Mouse (Mus musculus) kidney, postnatal 0 days (tissue): ENCODE measurements around the gene Gdpd4. TPM values are rescaled to one million over a fixed set of nuclear protein-coding genes. Genes with fewer than 3 reads are reported as not detected.

Source experiments
- ATAC-seq: fragments of 200-750 bp; cut with Nextera tagmentation; replicated peaks from 2 replicates; pipeline ENCODE4 v1.8.0; 2017; ENCODE audit warnings: low read depth, moderate number of reproducible peaks, moderate TSS enrichment, moderate library complexity; ENCODE audit not compliant: low FRiP score
- DNase-seq: peaks from one replicate; pipeline ENCODE4 v3.0.0-alpha.2; 2016; ENCODE audit warnings: low spot score
- H3K27ac ChIP-seq: fragments of 300-500 bp; sonication (generic); 2 replicates; pipeline ENCODE4 v1.5.1; 2014; ENCODE audit warnings: mild to moderate bottlenecking
- H3K27me3 ChIP-seq: fragments of 300-500 bp; sonication (generic); 2 replicates; pipeline ENCODE4 v1.6.1; 2014; ENCODE audit warnings: low read length, mixed read lengths; ENCODE audit not compliant: insufficient read depth
- H3K36me3 ChIP-seq: fragments of 300-500 bp; sonication (generic); 2 replicates; pipeline ENCODE4 v1.6.1; 2014; ENCODE audit warnings: low read length, mixed read lengths; ENCODE audit not compliant: insufficient read depth
- H3K4me1 ChIP-seq: fragments of 300-500 bp; sonication (generic); replicated peaks from 2 replicates; pipeline ENCODE4 v1.6.1; 2014; ENCODE audit warnings: antibody characterized with exemption, low read length, mixed read lengths; ENCODE audit not compliant: insufficient read depth
- H3K4me2 ChIP-seq: fragments of 300-500 bp; sonication (generic); 2 replicates; pipeline ENCODE4 v1.6.1; 2014; ENCODE audit warnings: mild to moderate bottlenecking, low read length, moderate library complexity, mixed read lengths
- H3K4me3 ChIP-seq: fragments of 300-500 bp; sonication (generic); replicated peaks from 2 replicates; pipeline ENCODE4 v1.5.1; 2014; ENCODE audit warnings: low read depth, low read length
- H3K9ac ChIP-seq: fragments of 300-500 bp; sonication (generic); 2 replicates; pipeline ENCODE4 v1.6.1; 2014; ENCODE audit warnings: low read depth, low read length
- H3K9me3 ChIP-seq: fragments of 300-500 bp; sonication (generic); replicated peaks from 2 replicates; pipeline ENCODE4 v1.6.1; 2016; ENCODE audit warnings: low read length, inconsistent platforms, mixed read lengths
- CTCF ChIP-seq: IDR thresholded peaks from 2 replicates; pipeline ENCODE4 v1.5.1; 2016; ENCODE audit warnings: antibody characterized with exemption, low read depth, mild to moderate bottlenecking, moderate library complexity
- WGBS: fragments of 180-500 bp; shearing (Covaris S2); extraction: QIAGEN DNeasy Blood & Tissue Kit; methylation state at CpG from one replicate; pipeline ENCODE4 v1.1.7; 2014; 5-methylcytosine and 5-hydroxymethylcytosine counted together
- polyA plus RNA-seq: library from polyadenylated mRNA; unstranded; fragments of >200 nt; fragmentation: Nextera tagmentation; extraction: Ambion mirVana; gene quantifications from 2 replicates; pipeline ENCODE4 v1.2.1, GENCODE M21; 2015

Gene Gdpd4
- polyA plus RNA-seq, 1 experiment from 2014 or later, result not detected

DNA sequence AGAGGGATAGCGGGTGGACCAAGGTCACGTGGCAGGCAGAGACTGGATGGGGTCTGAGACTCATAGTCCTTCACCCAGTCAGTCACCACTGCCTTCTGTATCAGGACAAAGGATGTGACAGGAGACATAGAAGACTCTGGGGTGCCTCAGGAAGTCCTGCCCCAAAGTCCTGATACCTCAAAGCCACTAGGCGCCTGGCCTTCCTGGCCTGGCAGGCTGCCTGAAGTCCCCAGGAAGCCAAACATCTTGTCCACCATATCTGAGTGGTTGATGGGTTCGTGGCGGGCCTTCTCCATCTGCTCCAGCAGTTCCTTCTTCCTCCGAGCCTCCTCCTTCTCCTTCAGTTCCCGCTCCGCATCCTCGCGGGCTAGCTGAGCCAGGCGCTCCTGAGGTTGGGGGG lies 157.7 kb downstream of the Gdpd4 start:
- H3K9me3 ChIP-seq, result no peaks in the 10 kb centered on the region
- no peaks in the 10 kb centered on the region for H3K36me3 ChIP-seq
- H3K4me2 ChIP-seq, result no peak overlapping the region
- H3K9ac ChIP-seq, result no peak overlapping the region
- no peak for TF ChIP-seq CTCF
- H3K4me3 ChIP-seq, result no peak overlapping the region
- 0 out of 2 replicates have a peak, but pooled peaks cover 2% of the 10 kb centered on the region for H3K4me1 ChIP-seq
- 82% methylated on average over 11 of the region's 11 CpGs for WGBS
- no peak overlapping the region for H3K27ac ChIP-seq
- DNase-seq (no peak), ATAC-seq (no peak)
- H3K27me3 ChIP-seq, result no peaks in the 10 kb centered on the region

DNA sequence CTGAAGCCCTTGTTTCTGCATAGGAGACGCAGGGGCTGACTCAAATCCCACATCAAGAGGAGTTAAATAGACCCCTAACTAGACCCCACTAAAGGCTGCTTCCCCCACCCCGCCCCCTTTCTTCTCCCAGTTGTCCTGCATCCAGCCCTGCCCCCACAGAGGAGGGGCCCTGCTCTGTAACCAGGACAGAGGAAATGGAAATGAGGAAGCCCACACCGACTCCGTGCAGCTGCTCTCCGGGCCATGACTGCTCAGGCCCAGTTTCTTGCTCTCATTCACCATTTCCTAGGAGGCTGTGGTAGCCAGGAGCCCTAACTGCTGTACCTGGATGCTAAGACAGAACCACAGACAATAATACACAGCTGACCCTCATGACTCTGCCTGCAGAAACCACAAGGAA lies 162.6 kb downstream of the Gdpd4 start:
- Histone ChIP-seq H3K27ac (no peak overlapping the region), H3K36me3 (no peaks in the 10 kb centered on the region), H3K4me1 (peaks cover 3% of the 10 kb centered on the region; the same call in 1 of the 2 replicates), H3K9ac (no peak overlapping the region), H3K27me3 (no peaks in the 10 kb centered on the region), H3K9me3 (no peaks in the 10 kb centered on the region), H3K4me3 (no peak overlapping the region), H3K4me2 (no peak overlapping the region)
- ATAC-seq (no peak), DNase-seq (peak; percentile 33)
- 20% methylated on average over 5 of the region's 5 CpGs for WGBS
- TF ChIP-seq CTCF, result no peak

DNA sequence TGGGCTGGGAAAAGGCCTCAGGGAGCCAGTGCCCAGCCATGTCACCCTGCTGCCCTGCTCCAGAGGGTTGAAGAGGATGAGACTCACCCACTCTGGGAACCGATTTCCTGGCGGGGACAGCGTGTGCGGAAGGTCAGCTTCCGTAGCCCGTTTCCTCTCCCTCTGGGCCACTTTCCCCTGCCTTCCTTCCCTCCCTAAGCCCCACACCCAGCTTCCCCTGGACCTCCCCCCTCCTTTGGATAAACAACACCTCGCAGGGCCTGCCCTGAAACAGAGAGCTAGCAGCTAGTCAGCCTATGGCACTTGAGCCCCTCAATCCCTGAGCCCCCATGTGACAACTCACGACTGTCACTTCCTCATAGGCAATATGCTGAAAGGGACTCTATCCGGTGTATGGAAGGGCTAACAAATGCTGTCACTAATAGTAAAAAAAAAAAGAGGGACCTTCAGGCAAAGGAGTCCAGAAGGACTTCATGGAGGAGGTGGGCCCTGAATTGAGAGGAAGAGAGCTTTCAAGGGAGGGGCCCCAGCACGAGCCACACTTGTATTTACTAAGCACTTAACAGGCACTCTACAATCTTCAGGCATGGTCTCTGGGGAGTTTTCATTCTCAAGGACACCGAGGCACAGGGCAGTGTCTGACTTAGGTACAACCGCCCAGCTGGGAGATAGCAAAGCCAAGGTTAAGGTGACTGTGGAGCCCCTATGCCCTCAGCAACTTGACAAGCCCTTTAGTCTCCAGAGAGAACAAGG lies 165.0 kb downstream of the Gdpd4 start:
- Histone ChIP-seq H3K4me1 (peaks cover 3% of the 10 kb centered on the region; the same call in 1 of the 2 replicates), H3K4me3 (no peak overlapping the region), H3K9ac (0 out of 2 replicates have a peak overlapping the region, but pooled peaks have one; percentile 29), H3K36me3 (no peaks in the 10 kb centered on the region), H3K27me3 (no peaks in the 10 kb centered on the region), H3K27ac (0 out of 2 replicates have a peak overlapping the region, but pooled peaks have one; percentile 25), H3K4me2 (peak overlapping the region; percentile 1; the same call in 1 of the 2 replicates), H3K9me3 (no peaks in the 10 kb centered on the region)
- ATAC-seq (no peak), DNase-seq (peak; percentile 23)
- 42% methylated on average over 12 of the region's 12 CpGs for WGBS
- no peak for TF ChIP-seq CTCF

DNA sequence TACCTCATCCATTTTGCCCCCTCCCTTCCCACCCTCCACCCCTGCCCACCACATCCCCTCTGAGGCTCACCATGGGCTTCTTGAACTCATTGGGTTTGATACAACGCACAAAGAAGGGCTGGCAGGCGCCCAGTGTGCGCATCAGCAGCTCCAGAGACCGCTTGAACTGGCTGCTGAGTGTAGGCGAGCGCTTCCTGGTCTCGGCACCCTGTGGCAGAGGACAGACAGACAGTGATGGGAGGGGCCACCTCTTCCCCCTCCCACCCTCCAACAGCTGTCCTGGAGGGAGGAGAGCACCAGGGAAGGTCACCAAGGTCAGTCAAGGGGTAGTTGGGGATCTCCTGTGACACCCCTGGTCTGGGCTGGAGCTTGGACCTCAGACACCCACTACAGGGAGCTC lies 165.6 kb downstream of the Gdpd4 start:
- no peak overlapping the region for H3K9ac ChIP-seq
- no peak for TF ChIP-seq CTCF
- peaks cover 3% of the 10 kb centered on the region; the same call in 1 of the 2 replicates for H3K4me1 ChIP-seq
- H3K36me3 ChIP-seq, result no peaks in the 10 kb centered on the region
- no peak for DNase-seq
- no peak overlapping the region for H3K27ac ChIP-seq
- 77% methylated on average over 7 of the region's 7 CpGs for WGBS
- H3K27me3 ChIP-seq, result no peaks in the 10 kb centered on the region
- no peak overlapping the region for H3K4me3 ChIP-seq
- no peak overlapping the region for H3K4me2 ChIP-seq
- no peaks in the 10 kb centered on the region for H3K9me3 ChIP-seq
- ATAC-seq, result no peak

DNA sequence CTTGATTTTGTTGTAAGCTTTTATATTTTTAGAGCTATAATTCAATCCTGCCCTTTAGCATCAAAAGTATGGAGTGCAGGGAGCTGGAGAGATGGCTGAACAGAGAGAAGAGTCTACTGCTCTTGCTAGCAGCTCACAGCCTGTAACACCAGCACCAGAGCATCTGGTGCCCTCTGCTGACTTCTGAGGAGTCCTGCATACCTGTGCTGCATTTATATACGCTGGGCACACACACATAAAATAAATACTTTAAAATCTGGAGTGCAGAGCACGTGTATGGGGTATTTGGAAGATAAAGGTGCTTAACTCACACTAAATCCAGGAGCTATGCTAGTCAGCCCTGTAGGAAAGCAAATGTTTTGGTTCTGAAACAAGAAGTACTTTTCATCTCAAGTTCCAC lies 166.6 kb downstream of the Gdpd4 start:
- Histone ChIP-seq H3K9ac (no peak overlapping the region), H3K4me3 (no peak overlapping the region), H3K4me1 (peaks cover 3% of the 10 kb centered on the region; the same call in 1 of the 2 replicates), H3K9me3 (no peaks in the 10 kb centered on the region), H3K4me2 (no peak overlapping the region), H3K27ac (no peak overlapping the region), H3K27me3 (no peaks in the 10 kb centered on the region), H3K36me3 (no peaks in the 10 kb centered on the region)
- ATAC-seq (no peak), DNase-seq (peak; percentile 50)
- TF ChIP-seq CTCF, result peak; percentile 69
- 48% methylated on average over 2 of the region's 2 CpGs for whole genome bisulfite sequencing

DNA sequence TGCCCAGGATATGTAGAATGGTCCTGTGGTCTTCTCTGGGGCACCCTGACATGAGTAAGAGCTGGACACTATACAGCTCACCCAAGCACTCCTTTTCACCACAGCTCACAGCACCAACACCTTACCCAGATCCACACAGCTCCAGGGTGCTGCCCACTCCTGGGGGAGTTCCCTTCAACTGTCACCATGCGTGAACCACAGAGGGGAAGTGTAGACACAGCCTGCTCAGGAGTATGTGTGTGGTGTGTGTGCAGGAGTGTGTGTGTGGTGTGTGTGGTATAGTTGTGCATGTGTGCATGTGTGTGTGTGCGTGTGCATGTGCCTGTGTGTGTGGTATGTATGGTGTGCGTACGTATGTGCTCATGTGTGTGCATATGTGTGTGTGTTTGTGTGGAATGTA lies 176.1 kb downstream of the Gdpd4 start:
- no peak overlapping the region for H3K9ac ChIP-seq
- DNase-seq (no peak), ATAC-seq (no peak)
- no peaks in the 10 kb centered on the region for H3K4me1 ChIP-seq
- no peaks in the 10 kb centered on the region for H3K9me3 ChIP-seq
- H3K4me3 ChIP-seq, result no peak overlapping the region
- H3K27me3 ChIP-seq, result no peaks in the 10 kb centered on the region
- no peak overlapping the region for H3K4me2 ChIP-seq
- 91% methylated on average over 4 of the region's 4 CpGs for WGBS
- no peak for TF ChIP-seq CTCF
- H3K27ac ChIP-seq, result no peak overlapping the region
- H3K36me3 ChIP-seq, result peaks cover 8% of the 10 kb centered on the region; the same call in 1 of the 2 replicates
